43 mouse cellular contexts compared by ENCODE assay signal in the genomic region with DNA sequence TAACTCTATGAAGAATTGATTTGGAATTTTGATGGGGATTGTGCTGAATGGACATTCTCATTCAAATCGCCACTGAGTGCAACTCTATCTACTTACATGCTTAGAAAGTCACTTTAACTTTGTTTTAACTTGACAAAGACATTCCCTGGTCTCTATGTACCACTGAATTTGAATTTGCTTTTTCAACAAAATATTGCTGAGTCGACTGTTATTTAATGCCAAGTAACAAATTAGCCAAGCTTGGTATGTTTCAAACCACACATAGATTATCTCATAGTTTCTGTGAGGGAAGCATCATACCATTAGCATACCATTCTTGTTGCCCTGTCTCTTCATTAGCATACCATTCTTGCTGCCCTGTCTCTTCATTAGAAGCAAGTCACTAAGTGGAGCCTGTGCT. TPM values are rescaled to one million over a fixed set of nuclear protein-coding genes. Genes with fewer than 3 reads are reported as not detected.
"Had no signal": no experiment of that assay in that cellular context is flagged by ENCODE, and none has a peak within 500 bp of the region (broad histone marks: within the 10 kb centered on the region; RNA-seq: fewer than 3 reads in every experiment).

No protein-coding gene starts in this region.

- H3K9ac ChIP-seq: heart, embryonic 12.5 days; heart, embryonic 13.5 days; heart, embryonic 15.5 days; hindbrain, embryonic 12.5 days; hindbrain, embryonic 13.5 days; hindbrain, embryonic 14.5 days; hindbrain, embryonic 15.5 days; intestine, embryonic 15.5 days; kidney, embryonic 15.5 days had no signal

- H3K9me3 ChIP-seq: heart, embryonic 12.5 days; heart, embryonic 13.5 days; heart, embryonic 15.5 days; hindbrain, embryonic 10.5 days; hindbrain, embryonic 12.5 days; hindbrain, embryonic 13.5 days; hindbrain, embryonic 15.5 days; intestine, embryonic 15.5 days; kidney, embryonic 15.5 days had no signal

- H3K27ac ChIP-seq: heart, embryonic 13.5 days; heart, embryonic 15.5 days; hindbrain, embryonic 10.5 days; hindbrain, embryonic 12.5 days; hindbrain, embryonic 13.5 days; hindbrain, embryonic 14.5 days; hindbrain, embryonic 15.5 days; hindbrain, postnatal 0 days; intestine, embryonic 15.5 days; kidney, embryonic 15.5 days; kidney, postnatal 0 days; layer of hippocampus, adult 2 months; left cerebral cortex, adult 2 months had no signal

- H3K27me3 ChIP-seq: heart, embryonic 12.5 days; heart, embryonic 13.5 days; heart, embryonic 15.5 days; hindbrain, embryonic 12.5 days; hindbrain, embryonic 13.5 days; hindbrain, embryonic 15.5 days; intestine, embryonic 15.5 days; kidney, embryonic 15.5 days had no signal

- H3K4me3 ChIP-seq: heart, embryonic 12.5 days; heart, embryonic 13.5 days; heart, embryonic 15.5 days; hindbrain, embryonic 10.5 days; hindbrain, embryonic 12.5 days; hindbrain, embryonic 13.5 days; hindbrain, embryonic 15.5 days; intestine, embryonic 15.5 days; kidney, embryonic 15.5 days; layer of hippocampus, adult 2 months; left cerebral cortex, adult 2 months had no signal

- H3K4me2 ChIP-seq: heart, embryonic 12.5 days; heart, embryonic 13.5 days; heart, embryonic 15.5 days; hindbrain, embryonic 12.5 days; hindbrain, embryonic 13.5 days; hindbrain, embryonic 14.5 days; hindbrain, embryonic 15.5 days; intestine, embryonic 15.5 days; kidney, embryonic 15.5 days had no signal

- H3K4me1 ChIP-seq: heart, embryonic 12.5 days; hindbrain, embryonic 12.5 days; intestine, embryonic 15.5 days had no signal

- DNase-seq: heart, postnatal 10 days; heart, postnatal 14 days; heart, postnatal 36 days; heart, postnatal 4 days; kidney, adult 11 months; kidney, adult 18-20 months; kidney, adult 2 months; kidney, adult 8-10 months; kidney, adult 9 months; kidney, postnatal 10 days; kidney, postnatal 14 days; kidney, postnatal 25 days; kidney, postnatal 36 days; kidney, postnatal 4 days; layer of hippocampus, adult 9-11 months; layer of hippocampus, postnatal 36 days had no signal

- H3K36me3 ChIP-seq: heart, embryonic 12.5 days; heart, embryonic 13.5 days; heart, embryonic 15.5 days; hindbrain, embryonic 10.5 days; hindbrain, embryonic 12.5 days; hindbrain, embryonic 13.5 days; hindbrain, embryonic 15.5 days; intestine, embryonic 15.5 days; kidney, embryonic 15.5 days had no signal

RNA-seq across cellular contexts. Expression of a gene that starts 5.4 kb away (rescaled TPM):
- total RNA-seq: hematopoietic stem cell, adult 5-6 weeks had no signal
- polyA plus RNA-seq: inflammation-experienced regulatory T-cells, adult 6 months had no signal

RNA-seq across cellular contexts. Expression of a gene that starts 11.2 kb away (rescaled TPM):
- total RNA-seq: heart, postnatal 10 days; heart, postnatal 14 days; heart, postnatal 25 days; heart, postnatal 36 days; heart, postnatal 4 days; hematopoietic stem cell, adult 5-6 weeks; hindbrain, postnatal 0 days; layer of hippocampus, adult 18-20 months; layer of hippocampus, adult 2 months; layer of hippocampus, postnatal 10 days; layer of hippocampus, postnatal 25 days; layer of hippocampus, postnatal 36 days; left cerebral cortex, adult 18-20 months; left cerebral cortex, adult 2 months; left cerebral cortex, postnatal 10 days had no signal
- polyA plus RNA-seq: heart, embryonic 12.5 days; heart, postnatal 0 days; hindbrain, embryonic 11.5 days; hindbrain, embryonic 12.5 days; inflammation-experienced regulatory T-cells, adult 6 months; intestine, embryonic 15.5 days; intestine, embryonic 16.5 days; intestine, postnatal 0 days; kidney, adult 2 months; large intestine, adult 2 months had no signal
